Mouse (Mus musculus) 3T3-L1 (cell line): Measurements from ENCODE around the gene Cdc37l1.

Experiments used
- DNase-seq: peaks from one replicate; pipeline ENCODE4 v3.0.0-alpha.2; 2015; ENCODE audit warnings: low read depth, low spot score

Gene Cdc37l1

DNA sequence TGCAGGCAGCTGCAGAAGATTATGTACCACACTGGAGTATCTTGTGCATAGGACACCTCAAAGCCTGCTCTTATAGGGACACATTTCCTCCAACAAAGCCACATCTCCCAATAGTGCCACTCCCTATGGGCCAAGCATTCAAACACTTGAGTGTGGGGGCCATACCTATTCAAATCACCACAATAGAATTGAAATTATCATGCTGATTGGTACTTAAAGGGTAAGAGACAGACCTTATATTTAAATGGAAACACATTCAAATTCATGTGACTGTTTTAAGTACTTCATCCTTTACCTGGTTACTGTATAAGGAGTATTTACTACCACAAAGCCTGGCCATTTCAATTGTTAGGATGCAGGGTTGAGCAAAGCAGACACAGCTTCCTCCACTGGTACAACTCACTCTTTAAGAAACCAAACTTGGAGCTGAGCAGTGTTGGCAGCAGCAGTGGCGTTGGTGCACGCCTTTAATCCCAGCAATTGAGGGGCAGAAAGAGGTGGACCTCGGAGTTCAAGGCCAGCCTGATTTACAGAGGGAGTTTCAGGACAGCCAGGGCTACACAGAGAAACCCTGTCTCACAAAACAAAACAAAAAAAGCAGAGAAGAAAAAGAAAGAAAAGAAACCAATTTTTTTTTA, 18.0 kb downstream of the Cdc37l1 start:
- no peak for DNase-seq

DNA sequence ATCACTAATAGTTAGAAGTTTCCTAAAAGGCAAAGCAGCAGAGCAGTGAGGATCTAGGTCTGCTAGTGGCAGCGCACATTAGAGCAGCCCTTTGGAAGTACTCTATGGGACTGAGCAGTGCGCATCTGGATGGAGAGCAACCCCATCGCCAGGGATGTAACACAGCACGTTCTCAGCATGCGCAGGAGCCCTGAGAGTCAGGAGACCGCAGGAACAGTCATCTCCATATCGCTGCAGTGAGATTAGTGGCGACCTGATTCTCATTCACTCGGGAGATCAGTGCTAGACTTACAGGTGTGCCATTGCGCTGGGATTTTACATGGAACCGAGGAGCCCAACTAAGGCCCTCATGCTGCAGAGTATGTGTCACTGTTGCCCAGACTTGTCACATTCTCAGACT, 18.9 kb downstream of the Cdc37l1 start:
- DNase-seq, result no peak

DNA sequence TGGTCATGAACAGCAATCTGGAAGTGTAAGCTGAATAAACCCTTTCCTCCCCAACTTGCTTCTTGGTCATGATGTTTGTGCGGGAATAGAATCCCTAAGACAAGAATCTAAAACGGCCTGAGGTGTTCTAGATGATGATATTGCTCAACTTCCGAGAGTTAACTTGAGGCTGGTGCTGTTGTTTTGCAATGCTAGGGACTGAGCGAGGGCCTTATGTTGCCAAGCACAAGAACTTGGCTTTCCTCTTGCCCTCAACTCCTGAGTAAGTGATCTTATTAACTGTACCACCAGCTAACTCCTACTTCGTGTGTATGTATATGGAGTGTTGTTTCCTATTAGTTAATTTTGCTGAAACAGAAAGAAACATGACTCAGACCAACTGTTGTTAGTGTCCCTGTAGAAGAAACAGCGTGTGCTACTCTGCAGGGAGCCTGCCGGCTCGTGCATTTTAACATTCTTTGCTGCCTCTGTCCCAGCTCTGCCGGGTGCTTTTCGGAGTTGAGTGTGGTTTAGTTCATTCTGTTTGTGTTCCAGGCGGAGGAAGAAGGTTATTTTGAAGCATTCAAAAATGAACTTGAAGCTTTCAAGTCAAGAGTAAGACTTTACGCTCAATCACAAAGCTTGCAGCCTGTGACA, 21.3 kb downstream of the Cdc37l1 start:
- no peak for DNase-seq

DNA sequence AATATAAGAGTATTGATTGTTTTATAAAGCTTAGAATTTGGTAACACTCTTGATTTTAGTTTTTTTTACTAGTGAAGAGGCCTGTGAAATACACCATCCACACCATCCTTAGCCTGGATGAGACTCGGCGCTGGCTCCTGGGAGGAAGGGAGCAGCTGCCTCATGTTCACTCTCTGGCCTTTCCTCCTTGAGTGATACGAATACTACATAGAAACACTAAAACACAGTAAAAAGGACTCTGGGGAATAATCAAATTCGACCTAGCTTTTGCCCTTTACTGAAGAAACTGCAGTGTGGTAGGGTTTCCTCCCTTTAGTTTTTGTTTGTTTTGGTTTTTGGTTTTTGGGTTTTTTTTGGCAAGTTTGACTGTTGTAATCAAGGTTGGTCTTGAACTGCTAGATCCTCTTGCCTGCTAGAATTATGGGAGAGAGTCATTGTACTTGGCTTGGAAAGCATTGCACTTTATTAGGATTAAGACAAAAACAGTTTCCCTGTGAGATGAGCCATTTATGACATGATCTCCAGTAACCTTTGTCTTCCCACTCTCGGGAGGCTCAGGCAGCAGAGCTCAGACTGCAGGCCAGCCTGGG, 24.4 kb downstream of the Cdc37l1 start:
- no peak for DNase-seq

DNA sequence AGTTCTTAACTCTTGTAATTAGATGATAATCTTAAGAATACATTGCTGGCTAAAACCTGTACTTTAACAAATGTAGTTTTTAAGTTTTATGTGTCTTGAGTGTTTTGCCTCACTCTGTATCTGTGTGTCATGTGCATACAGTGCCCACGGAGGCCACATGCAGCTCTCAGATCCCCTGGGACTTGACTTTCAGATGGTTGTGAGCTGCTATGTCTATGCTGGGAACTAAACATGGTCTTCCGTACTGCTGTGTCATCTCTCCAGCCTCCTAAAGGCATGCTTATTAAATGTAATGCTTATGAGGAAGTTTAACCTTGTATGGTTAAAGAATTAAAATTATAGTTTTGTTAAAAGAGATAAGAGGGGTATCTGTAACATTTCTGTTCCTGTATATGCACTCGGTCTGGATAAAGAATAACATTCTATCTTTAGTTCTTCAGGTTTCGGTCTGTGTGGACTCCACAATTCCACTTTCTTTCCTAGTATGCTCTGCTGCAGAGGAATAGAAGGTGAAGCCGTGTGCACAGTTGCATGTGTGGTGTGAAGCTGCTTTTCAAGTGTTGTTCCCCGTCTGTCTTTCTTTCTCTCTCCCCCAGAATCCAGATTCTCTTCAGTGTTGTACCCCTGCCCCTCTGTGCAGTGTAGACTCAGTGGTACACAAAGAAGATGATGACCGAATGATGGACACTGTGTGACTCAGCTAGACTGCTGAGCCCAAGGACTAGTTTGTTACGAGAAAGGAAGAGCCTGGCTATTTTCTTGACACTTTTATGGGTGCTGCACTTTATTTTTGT, 25.5 kb downstream of the Cdc37l1 start:
- no peak for DNase-seq

DNA sequence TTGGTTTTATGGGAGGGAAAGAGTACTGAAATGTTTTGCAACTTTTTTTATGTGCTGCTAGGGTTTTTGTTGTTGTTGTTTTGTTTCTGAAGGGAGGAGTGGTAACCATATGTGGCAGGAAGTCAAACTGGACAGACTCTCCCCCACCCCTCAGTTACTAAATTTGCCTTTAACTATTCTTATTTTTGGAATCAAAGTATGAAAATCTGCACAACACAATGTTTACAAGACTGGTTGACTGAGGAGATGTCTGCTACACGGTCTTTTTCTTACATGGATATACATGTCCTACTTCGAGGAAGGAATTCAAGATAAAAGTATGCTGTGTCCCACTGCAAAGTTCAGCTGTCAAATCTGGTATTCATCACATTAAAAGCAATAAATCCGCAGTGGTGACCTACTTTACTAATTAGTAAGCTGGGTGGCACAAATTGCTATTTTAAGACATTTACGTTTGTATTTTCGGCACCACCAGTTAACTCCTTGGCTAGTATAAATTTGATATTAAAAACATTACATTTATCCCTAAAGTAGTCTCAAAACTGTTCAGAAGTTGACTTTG, 26.1 kb downstream of the Cdc37l1 start:
- no peak for DNase-seq

DNA sequence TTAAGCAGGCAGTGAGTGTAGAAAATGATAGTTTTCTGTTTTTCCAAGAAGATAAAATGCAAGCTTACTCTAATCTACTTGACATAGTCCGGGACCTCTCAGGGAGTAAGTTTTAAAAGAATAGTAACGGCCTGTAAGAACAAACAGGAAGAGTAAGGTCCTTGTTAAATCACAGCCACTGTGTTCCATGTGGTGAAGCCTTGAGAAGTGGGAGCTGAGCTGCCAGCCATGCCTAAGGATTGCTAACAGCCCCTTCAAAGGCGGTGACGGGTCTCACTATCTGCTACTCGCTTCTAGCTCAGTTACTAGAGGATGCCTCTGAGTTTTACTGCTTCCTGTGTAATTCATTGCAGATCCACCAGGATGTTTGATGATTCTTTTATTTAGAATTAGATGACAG, 26.6 kb downstream of the Cdc37l1 start:
- no peak for DNase-seq

DNA sequence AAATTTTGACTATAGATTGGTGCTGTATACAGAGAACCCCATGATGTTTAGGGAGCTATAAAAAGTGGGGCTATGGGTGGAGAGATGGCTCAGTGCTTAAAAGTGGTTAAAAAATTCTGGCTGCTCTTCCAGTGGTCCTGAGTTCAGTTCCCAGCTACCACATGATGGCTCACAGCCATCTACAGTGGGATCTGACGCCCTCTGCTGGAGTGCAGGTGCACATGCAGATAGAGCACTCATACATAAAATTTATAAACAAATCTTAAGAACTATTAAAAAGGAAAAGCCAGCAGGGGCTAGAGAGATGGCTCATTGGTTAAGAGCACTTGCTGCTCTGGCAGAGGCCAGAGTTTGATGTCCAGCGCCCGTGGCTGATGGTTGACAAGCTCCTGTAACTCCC, 29.5 kb downstream of the Cdc37l1 start:
- DNase-seq, result no peak

DNA sequence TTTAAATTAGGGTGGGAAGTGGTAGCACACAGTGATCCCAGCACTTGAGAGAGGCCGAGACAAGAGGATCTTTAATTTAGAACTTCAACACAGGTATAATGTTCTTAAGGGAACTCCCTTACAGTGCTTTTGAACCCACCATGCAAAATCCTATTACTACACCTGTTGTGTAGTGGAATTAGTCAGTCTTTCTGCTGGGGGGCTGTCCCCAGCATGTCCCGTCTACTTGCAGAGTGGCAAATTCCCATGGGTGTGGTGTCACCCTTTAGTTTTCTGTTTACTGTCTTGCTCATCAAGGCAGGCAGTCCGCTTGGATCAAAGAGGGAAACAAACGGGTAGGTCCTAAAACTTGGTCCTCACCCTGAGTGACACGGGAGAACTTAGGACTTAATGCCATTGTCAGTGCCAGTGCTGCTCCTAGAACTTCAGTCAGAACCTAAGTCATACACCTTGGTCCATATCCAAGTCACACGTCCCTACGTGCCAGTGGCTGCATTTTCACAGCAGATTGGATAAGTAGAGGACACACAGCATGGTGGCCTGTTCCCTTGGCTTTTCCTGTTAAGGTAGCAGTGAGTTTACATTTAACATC, 31.7 kb downstream of the Cdc37l1 start:
- DNase-seq, result no peak

DNA sequence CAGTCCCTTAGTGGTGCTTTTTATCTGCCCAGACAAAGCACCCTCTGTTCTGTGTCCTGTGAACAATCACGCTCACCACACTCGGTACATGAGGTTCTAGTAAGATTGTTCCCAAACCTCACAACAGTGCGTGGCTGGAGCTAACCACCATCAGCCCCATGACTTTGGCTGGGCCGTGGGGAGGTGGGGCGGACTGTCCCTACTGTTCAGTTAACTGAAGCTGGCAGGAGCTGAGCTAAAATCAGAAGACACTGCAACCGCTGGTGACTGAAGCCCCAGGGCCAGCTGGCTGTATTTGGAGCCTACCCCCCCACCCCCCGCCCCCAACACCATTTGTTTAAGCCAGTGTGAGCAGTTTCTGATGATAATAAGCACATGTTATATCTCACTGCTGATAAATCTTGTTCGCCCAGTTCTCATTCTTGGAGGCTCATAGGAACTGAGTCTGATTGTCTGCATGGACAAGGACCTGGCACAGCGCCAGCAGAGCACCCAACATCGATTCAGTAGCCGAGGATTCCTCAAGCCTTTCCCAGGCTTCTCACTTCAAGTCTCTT, 34.3 kb downstream of the Cdc37l1 start:
- peak; percentile 13 for DNase-seq

DNA sequence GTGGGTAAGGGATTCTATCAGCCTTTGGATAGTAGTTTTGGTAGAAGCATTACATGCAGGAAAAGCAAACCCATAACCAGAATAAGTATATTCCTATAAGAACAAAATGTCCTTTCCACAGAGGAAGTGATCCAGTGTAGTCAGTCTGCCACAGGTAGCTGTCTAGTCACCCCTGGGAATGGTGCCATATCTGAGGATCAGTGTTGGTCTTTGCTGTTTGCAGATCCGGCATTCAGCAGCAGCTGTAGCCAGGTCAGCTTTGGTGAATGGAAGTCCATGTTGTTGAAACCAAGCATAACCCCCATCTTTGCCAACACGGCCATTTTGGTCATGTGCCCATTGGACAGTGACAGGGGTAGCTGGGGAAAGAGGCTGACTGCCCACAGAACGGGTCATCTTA, 41.6 kb downstream of the Cdc37l1 start:
- no peak for DNase-seq

DNA sequence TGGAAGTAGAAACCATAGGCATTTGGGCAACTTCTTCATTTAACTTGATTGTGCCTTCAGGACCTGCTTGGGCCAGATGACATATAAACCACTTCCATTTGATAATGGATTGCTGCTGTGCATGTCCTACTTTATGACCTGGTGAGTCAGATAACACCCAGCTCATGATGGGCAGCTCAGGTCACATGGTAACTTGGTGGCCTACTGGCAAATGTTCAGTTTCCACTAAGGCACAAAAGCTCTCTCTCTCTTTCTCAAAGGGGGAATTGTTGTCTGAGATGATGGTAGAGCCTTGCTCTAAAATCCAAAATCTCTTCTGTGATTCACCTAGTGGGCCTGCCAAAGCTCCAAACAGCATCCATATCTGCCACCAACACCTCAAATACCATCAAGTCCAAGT, 42.5 kb downstream of the Cdc37l1 start:
- DNase-seq, result peak; percentile 17

DNA sequence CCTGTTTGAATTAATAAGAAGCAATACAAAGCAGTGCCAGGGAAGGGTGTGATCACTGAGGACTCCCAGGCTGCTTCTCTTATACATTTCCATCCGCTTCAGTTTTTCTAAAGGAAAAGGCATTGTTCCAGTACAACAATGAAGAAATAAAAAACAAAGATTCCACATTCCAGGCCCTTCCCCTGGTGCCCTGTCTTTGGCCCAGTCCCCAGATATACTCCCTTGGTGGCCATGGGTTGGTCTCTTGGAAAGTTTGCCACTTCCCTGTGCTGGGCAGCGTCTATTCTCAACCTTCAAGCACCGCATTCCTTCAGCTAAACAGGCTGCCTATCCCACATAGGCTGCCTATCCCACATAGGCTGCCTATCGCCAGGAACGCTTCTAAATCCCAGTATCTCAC, 46.9 kb downstream of the Cdc37l1 start:
- no peak for DNase-seq

DNA sequence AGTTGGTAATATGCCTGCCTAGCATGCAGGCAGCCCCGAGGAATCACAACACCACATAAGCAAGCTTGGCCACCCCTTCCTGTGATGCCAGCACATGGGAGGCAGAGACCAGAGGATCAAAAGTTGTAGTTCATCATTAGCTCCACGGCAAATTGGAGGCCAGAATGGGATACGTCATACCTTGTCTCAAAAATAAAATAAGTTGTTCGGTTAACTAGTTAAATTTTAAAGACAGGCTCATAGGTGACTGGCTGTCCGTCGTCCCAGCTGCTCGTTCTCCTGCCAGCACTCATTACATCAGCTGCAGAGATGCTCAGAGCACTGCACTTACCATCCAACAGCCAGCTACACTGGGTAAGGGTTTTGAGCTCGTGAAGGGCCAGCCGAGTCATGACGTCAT, 47.4 kb downstream of the Cdc37l1 start:
- no peak for DNase-seq

DNA sequence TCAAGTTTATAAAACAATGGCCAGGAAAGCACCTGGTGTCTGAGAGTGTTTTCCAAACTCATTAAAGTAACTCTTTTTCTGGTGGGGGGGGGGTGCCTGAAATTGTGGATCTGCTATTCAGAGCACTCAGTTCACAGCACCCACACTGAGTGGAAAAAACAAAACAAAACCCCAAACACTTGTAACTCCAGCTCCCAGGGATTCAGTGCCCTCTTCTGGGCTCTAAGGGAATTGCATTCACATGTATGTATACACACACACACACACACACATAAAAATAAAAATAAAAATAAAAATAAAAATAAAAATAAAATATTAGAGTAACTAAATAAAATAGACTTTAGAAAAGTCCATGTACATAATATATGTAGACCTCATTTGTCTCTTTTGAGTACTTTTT, 49.2 kb downstream of the Cdc37l1 start:
- DNase-seq, result no peak

DNA sequence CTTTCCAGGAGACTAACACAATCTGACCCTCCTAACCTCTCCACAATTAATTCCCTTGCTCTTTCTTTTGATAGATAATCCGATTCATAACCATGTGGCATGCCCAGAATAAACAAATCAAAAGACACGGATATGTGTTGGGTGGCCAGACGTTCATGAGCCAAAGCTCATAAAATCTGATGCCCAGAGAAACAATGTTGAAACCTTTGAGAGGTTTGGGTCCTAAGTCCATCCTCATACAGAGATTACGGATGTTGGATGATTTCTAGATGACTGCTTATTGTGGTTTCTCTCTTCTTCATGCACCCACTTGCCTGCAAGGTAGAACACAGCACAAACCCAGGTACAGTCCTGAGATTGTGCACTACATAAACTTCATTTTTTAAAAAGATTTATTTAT, 50.1 kb downstream of the Cdc37l1 start:
- DNase-seq, result no peak

DNA sequence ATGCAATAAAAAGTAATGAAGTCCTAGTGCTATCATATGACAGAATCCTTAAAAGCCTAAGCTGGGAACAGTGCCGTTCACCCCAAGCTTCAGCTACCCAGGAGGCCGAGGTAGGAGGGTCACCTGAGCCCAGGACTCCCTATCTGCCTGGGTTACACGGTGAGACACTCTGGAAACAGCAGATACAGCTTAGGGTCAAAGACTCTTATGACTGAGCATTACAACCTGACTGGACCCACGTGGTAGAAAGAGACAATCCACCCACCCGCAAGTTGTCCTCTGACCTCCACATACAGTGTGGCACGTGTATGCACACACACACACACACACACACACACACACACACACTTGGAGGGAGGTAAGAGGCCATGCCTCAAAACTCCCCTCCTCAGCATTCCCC, 52.0 kb downstream of the Cdc37l1 start:
- no peak for DNase-seq

DNA sequence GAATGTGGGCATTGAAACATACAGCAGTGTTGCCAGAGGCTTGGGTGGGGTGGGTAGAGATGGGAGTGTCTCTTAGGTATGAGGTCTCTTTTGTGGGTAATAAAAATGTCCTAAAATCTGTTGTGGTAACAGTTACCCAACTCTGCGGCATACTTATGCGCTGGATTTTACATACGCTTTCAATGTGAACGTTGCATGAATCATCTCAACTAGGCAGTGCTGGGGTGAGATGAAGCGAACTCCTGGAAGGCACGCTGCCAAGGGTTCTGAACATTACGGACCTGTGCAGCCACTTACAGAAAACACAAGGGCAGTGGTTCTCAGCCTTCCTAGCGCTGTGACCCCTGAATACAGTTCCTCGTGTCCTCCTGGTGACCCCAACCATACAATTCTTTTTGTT, 52.5 kb downstream of the Cdc37l1 start:
- peak; percentile 60 for DNase-seq

DNA sequence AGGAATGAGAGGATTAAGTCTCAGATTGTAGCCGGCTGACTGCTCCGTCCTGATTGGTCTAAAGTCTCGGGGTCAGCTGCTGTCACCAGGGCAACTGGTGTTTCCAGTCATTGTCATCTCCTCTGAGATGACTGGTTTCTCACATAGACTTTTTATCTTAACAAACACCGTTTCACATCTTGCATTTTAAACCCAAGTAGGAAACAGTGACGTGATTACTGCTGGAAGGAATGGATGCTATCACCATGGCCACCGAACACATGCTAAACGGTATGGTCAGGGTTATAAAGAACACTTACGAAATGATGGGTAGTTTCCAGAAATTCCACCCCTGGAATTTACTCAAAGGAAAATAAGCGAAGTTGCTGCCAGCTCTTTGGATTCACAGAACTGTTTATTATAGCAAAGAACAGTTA, 54.2 kb downstream of the Cdc37l1 start:
- no peak for DNase-seq

DNA sequence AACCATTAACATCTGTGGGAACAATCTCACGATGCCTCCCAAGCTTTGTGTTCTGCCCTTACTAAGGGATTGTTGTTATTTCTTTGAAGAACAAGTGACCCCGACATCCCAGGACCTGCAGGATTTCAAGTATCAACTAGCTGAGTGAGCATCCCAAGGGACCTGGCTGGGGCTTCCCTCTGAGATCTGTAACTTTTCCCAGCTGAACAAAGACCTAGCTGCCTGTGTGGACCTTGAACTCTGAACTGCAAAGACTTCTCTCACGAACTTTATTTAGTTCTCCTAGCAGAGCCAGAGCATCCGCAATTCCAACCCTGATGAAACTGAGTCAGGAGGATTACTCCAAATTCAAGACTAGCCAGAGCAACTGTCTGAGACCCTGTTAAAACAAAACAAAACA, 55.2 kb downstream of the Cdc37l1 start:
- no peak for DNase-seq

DNA sequence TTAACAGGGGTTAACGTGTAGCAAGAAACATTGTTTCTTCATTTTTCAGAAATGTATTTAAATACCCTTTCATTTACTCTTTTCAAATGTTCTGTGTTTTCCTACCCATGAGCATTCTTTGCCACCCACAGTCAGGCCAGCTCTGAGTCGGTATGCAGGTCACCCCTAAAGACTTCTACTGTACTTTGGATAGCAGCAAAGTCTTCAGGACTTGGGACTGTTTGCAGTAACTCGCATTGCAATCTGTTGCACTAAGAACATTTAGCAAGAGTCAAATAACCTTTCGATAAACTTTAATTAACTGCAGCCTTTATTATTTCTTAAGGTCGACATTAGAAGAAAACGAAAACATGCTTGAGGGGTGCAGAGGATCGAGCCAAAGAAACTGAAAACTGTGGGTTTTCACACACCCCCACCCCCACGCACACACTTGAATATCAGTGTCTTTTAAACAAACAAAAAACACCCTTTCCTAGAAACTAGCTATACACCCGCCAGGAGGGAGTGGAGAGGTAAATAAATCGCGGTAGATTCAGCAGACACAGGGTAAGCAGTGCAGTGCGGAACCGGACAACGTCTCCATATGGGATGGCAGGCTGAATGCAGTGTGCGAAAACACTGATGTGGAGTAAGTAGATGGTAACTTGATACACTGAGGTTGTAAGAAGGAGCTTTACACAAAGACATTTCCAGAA, 56.0 kb downstream of the Cdc37l1 start:
- no peak for DNase-seq
